Mouse (Mus musculus) embryonic fibroblast, embryonic 13.5 days (primary cell): ENCODE results near the gene Cpt1c.

Source experiments
- CTCF ChIP-seq: IDR thresholded peaks from 2 replicates; pipeline ENCODE4 v1.5.1; 2011; ENCODE audit warnings: mild to moderate bottlenecking, control low read depth, low read length, moderate library complexity, borderline replicate concordance; ENCODE audit not compliant: insufficient read depth
- POLR2A ChIP-seq: IDR thresholded peaks from 2 replicates; pipeline ENCODE4 v1.6.1; 2011; ENCODE audit warnings: low read depth, mild to moderate bottlenecking, control low read depth, low read length, moderate library complexity

DNA sequence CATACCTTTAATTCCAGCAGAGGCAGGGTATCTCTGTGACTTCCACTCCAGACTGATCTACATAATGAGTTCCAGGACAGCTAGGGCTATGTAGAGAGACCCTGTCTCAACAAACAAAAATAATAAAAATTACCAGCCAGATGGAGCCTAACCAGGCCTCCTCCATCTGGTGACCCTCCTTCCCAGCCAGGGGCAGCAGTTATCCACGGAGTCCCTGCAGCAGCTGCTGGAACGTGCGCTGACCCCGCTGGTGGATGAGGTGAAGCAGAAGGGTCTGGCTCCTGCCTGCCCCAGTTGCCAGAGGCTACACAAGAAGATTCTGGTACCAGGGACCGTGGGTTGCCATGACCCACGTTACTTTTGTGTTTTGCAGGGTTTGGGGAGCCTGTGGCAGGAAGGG is 18.4 kb downstream of the Cpt1c start:
- no peak for TF ChIP-seq CTCF
- no peak for TF ChIP-seq POLR2A
